Mouse (Mus musculus) NIH3T3 (cell line): ENCODE data around the gene Fam161a.

Experiments
- DNase-seq: peaks from one replicate; pipeline ENCODE4 v3.0.0-alpha.2; 2012; ENCODE audit warnings: low read depth

Gene Fam161a

DNA sequence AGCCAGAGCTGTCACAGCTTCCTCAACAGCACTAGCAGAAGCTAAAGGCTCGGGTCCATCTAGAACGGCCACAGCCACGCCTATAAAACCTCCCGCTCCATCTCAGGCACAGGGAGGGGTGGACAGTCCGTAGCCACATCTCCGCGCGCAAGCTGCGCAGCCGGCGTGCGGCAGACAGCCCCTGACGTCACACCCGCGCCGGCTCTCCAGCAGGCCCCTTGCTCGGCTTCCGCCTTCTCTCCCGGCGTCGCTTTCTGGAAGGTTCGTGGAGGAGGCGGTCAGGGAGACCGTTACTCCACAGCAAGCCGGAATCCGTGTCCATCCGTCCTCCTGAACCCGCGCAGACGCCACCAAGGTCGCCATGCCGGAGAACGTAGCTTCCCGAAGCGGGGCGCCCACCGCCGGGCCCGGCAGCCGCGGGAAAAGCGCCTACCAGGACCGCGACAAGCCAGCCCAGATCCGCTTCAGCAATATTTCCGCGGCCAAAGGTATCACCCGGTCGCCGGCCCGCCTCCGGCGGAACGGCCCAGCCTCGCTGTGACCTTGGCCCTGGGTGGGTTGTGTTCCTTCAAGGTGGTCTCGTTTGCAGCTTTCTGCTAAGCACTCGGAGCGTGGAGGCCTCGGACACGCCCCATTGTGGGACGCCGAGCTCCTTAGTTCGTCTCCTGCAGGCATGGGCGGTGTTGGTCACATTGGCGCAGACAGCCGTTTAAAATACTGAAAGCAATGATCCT lies 16.8 kb upstream of the Fam161a start, which contains the start of gene Cct4:
Gene Cct4, plus strand, starts transcription at position 127 of the 734 bp plus-strand sequence.
- DNase-seq: peak; percentile 97

DNA sequence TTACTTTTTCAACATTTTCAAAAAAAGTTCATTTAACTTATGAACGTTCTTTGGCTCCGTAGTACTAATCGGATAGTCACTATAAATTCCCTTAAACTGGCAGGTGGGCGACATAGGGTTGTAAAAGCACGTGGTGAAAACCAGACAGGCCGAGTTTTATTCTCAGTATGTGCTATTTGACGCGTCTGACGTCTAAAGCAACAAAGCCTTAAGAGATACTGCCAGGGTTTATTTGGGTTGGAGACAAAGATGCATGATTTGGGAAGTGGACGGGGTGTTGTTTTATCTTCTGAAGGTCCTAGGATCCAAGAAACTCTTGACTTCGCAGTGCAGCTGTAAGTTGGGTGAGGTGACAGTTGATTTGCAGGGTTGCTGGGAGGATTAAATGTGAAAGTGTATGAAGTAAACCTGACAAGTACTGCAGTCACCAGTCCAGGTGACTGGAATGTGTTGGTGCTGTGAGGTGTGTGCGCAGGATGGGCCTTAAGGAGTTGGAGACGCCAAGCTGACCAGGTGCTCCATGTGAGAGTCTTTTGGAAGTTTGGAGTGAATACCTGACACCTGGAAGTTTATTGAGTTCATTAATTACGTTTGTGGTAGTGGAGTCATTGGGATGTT lies 16.0 kb upstream of the Fam161a start:
- DNase-seq: peak; percentile 18

DNA sequence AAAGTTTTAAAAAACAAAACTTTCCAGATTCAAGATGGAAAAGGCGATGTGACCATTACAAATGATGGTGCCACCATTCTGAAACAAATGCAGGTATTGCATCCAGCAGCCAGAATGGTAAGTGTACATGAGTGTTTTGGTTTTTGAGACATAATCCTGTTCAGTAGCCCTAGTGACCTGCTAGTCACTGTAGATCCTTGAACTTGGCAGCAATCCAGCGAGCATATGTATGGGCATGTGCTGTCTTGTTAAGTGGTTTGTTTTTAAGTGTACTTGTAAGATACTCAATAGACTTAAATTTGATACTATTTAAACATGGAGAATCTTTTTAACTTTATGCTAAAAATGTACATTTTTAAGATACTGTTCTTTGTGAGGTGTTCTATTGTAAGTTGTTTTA lies 13.1 kb upstream of the Fam161a start:
- DNase-seq: peak; percentile 15

DNA sequence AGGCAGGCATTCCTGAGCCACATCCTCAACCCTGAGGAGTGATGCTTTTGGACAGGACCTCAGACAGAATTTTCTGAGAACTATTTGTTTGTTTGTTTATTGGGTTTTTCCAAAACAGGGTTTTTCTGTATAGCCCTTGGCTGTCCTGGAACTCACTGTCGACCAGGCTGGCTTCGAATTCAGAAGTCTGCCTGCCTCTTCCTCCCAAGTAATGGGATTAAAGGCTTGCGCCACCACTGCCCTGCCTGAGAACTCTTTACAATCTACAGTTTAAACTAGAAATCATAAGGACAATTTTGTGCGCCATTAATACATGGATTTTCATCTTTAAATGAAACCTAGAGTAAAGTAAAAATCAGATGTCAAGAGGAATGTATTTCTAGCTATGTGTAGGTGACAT lies 11.9 kb upstream of the Fam161a start:
- no peak for DNase-seq

DNA sequence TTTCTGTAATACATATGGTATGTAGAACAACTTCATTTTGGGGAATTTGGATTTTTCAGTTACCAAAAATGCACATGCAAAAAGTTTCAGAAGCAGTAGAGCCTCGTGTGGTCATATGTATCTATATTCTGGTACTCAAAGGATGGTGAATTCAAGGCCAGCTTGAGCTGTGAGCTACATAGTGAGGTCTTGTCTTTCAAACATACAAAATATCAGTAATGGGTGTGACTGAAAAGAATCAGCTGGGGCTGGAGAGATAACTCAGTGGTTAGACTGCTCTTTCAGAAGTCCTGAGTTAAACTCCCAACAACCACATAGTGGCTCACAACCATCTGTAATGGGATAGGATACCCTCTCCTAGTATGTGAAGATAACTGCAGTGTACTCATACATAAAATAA lies 9.0 kb upstream of the Fam161a start:
- no peak for DNase-seq

DNA sequence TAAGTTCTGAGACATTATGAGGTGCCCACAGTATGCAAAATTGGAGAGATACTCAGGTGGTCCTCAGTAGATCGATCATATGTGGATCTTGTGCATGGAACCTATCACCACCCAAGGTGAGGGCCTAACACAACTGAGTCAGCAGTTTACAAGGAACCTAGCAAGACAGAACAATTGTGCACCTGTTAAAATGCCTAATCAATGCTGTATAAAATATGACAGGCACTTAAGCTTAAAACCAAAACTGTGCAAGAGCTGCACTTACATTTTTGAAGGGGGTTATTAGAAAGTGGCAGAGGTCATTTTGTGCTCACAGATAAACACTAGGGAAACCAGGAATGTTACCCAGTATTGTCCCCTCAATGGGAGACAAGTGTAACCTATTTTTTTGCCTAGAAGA lies 2.1 kb upstream of the Fam161a start:
- no peak for DNase-seq

DNA sequence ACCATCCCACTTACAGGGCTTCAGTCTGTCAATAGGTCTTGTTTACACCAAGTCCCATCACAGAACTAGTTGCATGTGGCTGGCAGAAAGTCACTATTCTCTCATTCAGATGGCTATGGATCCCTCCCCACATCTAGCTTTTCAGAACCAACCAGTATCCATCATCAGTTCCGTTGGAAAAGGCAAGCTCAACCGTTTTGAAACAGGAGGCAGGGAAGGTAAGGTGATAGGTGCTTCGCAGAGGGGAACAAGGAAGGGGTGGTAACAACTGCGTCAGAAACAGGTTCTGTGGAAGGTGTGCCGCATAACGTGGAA lies 208 bp upstream of the Fam161a start:
- DNase-seq: no peak

DNA sequence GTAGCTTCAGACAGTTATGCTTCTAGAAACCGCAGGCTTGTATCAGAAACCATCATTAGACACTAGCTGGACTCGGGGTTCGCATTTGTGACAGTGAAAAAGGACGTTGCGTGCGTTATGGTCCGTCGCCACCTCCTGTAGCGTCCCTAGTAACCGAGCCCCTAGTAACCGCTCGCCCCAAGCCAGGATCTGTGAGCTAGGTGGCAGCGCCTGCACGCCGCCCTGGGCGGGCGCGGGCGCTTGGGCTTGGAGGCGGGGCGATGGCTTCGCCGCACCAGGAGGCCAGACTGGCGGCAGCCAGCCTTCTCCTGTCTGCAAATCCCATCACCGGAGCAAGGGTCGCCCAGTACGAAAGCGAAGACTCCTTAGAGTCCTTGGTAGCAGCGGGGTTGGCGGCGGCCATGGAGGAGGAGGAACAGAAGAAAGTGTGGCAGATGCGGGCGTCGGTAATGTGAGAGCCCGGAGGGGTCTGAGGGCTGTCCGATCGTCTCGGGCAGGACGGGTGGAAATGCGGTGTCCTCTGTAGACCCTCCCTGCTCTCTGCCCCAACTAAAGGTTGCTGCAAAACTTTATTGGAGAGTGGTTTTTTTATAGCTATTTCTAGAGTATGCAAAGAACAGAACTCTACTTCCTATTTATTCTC lies 971 bp downstream of the Fam161a start:
- DNase-seq: peak; percentile 92

DNA sequence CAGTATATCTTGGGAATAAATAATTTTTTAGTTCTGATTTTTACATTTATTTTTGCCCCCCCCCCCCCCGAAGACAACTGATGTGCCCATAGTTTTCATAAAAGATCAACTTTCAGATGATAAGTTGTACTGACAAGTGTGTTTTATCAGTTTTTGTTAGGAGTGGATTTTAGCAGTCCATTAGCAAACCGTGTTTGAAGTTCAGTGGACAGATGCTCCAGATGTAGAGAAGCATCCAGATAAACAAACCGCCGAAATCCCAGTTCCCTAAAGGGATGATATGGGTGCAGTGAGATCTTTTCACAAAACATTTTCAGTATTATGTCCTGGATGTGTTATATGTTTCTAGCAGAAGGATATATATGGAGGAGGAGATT lies 1.5 kb downstream of the Fam161a start:
- DNase-seq: peak; percentile 6

DNA sequence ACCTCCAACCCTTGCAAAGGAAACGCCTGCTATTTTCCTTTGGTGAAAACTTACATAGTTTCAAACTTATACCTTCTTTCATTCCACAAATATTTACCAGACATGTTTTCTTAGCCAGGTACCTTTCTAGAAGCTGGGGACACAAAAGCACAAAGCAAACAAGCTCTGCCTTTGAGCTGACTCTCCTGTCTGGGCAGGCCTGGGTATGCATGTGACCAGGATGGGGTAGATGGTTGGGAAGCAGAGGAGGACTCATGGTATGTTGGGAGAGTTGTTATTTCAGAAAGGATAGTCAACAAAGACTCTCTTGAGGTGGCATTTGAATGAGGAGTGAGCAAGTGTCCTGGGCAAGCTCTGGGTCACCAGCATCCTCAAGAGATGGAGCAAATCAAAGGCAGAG lies 5.8 kb downstream of the Fam161a start:
- DNase-seq: no peak

DNA sequence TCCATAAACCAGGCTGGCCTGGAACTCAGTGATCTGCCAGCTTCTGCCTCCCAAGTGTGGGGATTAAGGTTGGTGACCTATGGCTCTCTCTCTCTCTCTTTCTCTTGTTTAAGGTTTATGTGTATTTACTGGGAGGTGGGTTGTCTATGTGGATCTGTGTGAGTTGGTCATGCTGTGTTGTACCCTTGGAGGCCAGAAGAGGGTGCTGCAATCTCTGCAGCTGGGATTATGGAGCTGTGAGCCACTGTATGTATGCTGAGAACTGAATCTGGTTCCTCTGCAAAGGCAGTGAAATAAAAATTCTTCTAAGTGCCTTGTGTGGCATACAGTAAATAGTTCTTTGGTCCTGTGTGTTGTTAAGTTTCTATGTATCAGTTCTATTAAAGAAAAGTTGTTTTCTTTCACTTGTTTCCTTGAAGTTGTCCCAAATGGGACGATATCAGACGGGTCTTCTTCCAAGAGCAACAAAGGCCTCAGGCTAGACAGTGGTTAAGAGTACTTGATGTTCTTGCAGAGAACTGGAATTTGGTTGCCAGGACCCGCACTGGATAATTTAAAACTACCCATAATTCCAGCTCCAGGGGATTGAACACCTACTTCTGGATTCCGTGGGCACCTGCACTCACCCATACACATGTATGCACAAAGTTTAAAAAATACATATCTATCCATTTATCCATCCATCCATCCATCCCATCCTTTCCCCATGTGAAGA lies 6.4 kb downstream of the Fam161a start:
- peak; percentile 48 for DNase-seq

DNA sequence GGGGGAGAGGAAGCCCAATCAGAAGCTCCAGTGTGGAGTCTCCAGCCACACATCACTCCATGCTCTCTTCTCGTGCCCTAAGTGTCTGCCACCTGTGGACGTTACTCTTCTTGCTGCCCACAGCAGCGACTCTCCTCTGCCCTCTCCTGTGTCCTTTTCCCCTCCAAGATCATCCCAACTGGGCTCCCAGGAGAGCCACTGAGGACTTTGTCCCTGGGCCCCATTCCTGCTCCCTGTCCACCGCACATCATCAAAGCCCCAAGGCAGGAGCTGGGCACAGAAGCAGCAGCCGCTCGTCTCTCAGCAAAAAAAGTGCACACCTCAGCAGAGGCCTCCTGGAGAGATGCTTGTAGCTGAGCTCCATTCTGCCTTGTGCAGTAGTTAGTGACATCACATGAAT lies 7.7 kb downstream of the Fam161a start:
- no peak for DNase-seq

DNA sequence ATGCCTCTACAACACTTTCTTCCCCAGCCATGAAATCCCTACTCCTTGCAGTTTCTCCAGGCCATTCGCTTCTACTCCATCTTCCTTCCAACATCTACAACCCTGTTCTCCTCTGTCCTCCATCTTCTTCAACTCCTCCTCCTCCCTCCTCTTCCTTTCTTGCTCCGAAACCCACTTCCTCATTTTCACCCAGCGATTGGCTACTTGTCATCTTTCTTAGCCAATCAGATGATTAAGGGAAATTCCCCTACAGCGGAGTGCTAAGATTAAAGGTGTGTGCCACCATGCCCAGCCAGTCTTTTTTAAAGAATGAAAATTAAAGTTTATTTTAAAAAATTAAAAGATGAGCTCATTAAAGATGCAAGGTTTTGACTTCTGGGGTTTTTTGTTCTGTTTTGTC lies 10.6 kb downstream of the Fam161a start:
- no peak for DNase-seq

DNA sequence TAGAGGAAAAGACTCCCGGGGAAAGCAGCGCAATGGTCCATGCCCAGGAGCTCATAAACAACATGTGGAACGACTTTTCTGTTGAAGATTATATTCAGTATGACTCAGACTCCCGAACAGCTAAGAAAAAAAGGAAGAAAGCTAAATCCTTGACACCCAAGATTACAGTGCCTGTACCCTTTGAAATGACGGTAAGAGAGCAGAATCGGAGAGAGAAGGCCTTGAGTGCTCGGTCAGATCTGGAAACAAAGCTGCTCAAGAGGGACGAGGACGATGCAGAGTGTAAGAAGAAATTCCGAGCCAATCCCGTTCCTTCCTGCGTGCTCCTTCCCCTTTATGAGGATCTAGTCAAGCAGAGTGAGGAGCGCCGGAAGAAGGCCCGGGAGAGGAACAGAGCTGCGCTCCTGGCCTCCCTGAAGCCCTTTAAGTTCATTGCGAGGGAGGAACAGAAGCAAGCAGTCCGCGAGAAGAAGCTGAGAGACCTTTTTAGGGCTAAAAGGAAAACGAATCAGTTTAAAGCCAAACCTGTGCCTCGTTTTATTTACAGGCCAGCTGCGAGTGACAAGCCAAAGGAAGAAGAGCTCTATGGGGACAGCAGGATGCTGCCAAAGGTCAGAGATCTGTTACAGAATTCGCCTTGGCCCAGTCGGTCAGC lies 12.9 kb downstream of the Fam161a start:
- no peak for DNase-seq

DNA sequence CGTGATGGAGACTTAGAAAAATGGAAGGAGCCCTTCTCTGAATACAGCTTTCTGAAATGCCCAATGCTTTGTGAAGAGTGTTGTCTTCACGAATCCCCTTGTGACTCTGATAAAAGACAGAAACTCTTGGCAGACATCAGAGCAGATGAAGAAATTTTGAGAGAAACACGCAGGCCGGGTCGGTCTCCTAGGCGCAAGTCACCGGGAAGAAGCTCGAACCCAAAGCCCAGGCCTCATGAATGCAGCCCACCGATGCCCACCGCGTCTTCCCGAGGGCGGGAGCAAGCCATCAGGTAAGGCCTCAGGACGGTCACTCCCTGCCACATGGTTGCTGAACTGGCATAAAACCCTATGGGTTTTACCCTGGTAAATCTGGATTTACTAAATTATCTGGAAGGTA lies 13.5 kb downstream of the Fam161a start:
- no peak for DNase-seq

DNA sequence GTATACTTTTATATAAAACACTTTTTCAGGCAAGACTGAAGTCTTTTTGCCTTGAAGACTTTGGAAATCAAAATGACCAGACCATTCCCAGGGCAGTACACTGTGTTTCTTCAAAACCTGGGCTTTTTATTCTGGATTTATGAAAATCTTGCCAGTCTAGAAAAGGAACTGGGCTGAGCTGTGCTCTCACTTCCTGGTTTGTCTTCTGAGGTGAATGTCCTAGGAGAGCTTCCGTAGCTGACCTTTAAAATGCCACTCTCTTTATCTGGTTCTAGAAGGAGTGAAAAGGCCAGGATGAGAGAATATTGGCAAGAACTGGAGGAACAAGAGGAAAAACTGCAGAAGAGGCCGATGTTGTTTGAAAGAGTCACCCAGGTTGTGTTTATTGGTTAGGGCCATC lies 15.8 kb downstream of the Fam161a start:
- DNase-seq: no peak

DNA sequence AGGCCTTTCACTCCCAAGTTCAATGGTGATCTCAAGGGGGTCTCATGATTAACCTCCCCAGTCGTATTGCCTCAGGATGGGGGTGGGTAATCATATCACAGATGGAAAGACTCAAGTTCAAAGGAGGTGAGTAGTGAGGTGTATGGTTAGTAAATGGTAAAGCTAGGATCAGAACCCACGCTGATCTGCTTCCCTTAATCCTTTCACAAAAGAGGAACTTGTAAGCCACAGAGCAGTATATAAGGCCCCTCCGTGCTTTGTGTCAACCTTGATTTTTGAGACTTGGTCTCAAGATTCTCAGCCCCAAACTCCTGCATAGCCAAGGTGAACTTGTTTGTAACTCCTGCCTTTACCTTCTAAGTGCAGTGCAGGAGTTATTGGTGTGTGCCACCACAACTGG lies 16.8 kb downstream of the Fam161a start:
- no peak for DNase-seq

DNA sequence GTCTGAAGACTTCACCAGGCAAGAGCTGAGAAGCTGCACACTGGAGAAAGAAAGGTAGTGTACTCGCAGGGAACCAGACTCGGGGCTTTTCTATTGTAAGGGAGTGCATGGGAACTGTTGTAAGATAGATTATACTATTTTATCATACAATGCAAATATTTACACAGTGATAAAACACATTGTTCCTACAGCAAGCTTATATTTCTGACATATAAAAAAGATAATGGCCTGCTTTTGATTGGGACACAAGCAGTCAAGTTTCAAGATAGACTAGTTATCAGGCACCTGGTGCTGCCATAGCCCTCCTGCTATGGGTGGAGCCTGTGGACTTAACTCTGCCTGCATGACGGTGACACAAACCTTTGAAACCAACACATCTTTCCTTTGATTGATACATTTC lies 21.6 kb downstream of the Fam161a start:
- no peak for DNase-seq

DNA sequence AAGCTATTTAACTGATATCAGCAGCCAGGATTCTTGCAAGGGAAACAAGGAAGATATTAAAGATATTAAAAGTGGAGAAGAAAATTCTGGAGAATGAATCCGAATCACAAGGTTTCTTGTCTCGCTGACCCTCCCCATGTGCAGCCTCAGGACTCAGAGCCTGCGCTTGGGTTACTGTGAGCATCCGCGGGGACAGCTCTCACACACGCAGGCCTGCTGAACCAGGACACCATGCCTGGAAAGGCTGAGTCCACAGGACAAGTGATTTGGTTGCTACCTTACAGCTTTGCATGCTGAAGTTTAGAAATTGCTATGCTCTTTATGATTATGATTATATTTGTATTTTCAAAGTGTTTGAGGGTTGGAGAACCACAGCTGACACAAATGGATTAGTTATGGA lies 22.1 kb downstream of the Fam161a start:
- no peak for DNase-seq

DNA sequence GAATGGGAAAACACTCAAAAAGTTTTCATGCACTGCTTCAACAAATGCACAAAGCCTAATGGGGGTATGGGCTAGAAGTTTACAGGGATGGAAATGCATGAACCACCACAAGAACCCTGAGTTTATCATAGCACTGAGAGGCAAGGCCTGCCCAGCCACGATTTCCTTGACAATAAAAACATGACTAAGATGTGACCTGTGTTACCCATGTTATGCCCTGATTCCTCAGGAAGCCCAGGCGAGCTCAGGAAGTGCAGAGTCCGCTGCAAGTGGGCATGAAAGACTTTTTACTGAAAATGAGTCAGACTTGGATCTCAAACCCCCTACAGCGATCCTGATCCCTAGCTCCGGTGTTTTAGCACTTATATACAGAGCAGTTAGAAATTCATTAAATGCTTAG lies 39.9 kb downstream of the Fam161a start:
- DNase-seq: no peak

DNA sequence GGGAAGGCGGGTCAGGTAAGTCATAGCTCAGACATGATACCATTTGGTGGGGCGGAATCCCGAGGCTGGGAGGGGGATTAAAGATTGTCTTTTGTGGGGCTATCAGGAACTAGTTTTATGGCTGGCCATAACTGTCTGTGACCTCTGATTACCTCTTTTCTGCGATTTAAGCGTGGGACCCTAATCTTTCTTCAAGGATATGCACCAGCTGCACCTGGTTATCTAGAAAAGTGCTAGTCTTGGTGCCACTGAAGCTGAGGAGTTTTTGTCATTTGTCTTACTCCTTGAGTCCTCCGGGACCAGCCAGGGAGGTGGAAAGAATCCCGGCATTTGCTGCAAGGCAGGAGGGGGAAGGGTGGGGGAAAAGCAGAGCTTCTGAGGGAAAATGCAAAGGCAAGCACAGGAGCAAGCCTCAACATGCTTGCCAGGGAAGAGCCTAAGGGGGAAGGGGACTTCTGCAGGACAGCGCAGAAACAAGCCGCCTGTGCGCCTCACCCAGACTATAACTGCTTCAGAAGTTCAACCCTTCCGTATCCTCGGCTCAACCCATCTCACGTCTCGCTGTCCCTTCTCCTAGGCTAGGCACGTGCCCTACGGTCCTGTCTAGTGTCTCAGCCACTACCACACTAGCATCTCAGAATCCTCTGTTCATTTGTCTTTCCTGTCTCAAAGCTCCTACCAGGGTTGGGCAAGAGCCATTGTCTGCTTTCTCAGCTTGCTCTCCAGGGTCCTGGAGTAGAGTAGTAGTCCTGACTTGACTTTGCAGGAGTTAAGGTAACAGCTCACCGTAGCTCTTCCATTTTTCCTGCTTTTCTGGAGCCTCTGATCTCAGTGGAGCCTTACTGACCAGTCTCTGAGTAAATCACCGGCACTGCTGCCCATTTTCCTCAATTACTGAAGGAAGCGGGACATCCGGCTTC lies 40.6 kb downstream of the Fam161a start:
- peak; percentile 20 for DNase-seq
